Mouse (Mus musculus): ENCODE results near the gene Tgfbi.

DNA sequence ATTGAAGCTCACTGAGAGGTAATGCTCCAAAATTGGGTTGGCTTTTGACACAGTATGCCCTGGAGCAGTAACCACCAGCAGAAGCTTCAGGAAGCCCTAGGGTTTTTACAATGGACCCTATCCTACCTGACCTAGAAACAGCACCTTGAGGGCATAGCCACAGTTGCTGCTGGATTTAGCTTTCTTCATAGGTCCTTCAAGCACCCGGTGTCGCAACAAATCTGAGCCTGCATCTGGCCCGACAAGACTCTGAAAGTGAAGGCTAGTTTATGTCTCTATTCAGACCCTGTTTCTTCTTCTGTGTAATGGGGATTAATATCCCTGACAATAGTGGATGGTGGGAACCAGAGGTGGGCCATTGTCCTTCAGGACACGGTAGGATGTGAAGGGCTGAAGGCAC lies 68.4 kb downstream of the Tgfbi start:
- TF ChIP-seq POLR2A (IDR thresholded peaks at IDR 0.05; ENCODE audit: control insufficient read depth, extremely low read depth, insufficient read depth, low read length, poor library complexity) (no peak), CTCF (IDR thresholded peaks at IDR 0.05; ENCODE audit: borderline replicate concordance, control insufficient read depth, extremely low read depth, insufficient read depth, low read length, poor library complexity) (no peak)
